21 mouse cellular contexts compared by ENCODE assay signal in genomic region chr1:57857799-57858198, GRCm38 (mm10).
A peak's percentile ranks its signal among the peaks of the same experiment; 100 is the strongest.
DNase-seq lines count a peak whose midpoint lies in the region; ATAC-seq lines count a peak whose summit lies in the region.
"Had no signal": no experiment of that assay in that cellular context is flagged by ENCODE, and none has a peak within 500 bp of the region (broad histone marks: within the 10 kb centered on the region; RNA-seq: fewer than 3 reads in every experiment).

No protein-coding gene starts in this region.

- peak; percentile 55; the same call in 1 of the 2 replicates for ATAC-seq in hindbrain, embryonic 15.5 days (ENCODE audit: low FRiP score, low read depth)
- ATAC-seq in hindbrain, embryonic 14.5 days (ENCODE audit: low FRiP score), result no peak
- ATAC-seq in midbrain, embryonic 16.5 days, result no peak
- ATAC-seq: forebrain, embryonic 14.5 days had no signal

- H3K9ac ChIP-seq in hindbrain, embryonic 15.5 days, result no peak overlapping the region
- H3K9ac ChIP-seq in hindbrain, embryonic 14.5 days, result no peak overlapping the region
- H3K9ac ChIP-seq in midbrain, embryonic 16.5 days (ENCODE audit: low read depth, low read length), result no peak overlapping the region
- H3K9ac ChIP-seq: embryonic facial prominence, embryonic 15.5 days; heart, embryonic 15.5 days had no signal

- no peaks in the 10 kb centered on the region for H3K27me3 ChIP-seq in hindbrain, embryonic 15.5 days
- H3K27me3 ChIP-seq in hindbrain, embryonic 14.5 days (ENCODE audit: control insufficient read depth, insufficient read depth, low read length), result no peaks in the 10 kb centered on the region
- no peaks in the 10 kb centered on the region for H3K27me3 ChIP-seq in midbrain, embryonic 10.5 days (ENCODE audit: low read depth, poor library complexity, severe bottlenecking)
- no peaks in the 10 kb centered on the region for H3K27me3 ChIP-seq in midbrain, embryonic 16.5 days (ENCODE audit: control insufficient read depth, insufficient read depth, low read depth, low read length)
- H3K27me3 ChIP-seq: embryonic facial prominence, embryonic 15.5 days; heart, embryonic 15.5 days had no signal

- no peak overlapping the region for H3K4me3 ChIP-seq in hindbrain, embryonic 15.5 days
- no peak overlapping the region for H3K4me3 ChIP-seq in hindbrain, embryonic 14.5 days (replicated peaks; ENCODE audit: low read length)
- no peak overlapping the region for H3K4me3 ChIP-seq in midbrain, embryonic 10.5 days
- H3K4me3 ChIP-seq in midbrain, embryonic 16.5 days (ENCODE audit: low read depth, low read length), result no peak overlapping the region
- H3K4me3 ChIP-seq: embryonic facial prominence, embryonic 15.5 days; erythroblast, embryonic 14.5 days; forebrain, embryonic 10.5 days; heart, adult 2 months; heart, embryonic 15.5 days; hindbrain, embryonic 10.5 days had no signal

- peaks cover 13% of the 10 kb centered on the region; the same call in 1 of the 2 replicates for H3K4me1 ChIP-seq in hindbrain, embryonic 15.5 days (replicated peaks)
- peaks cover 20% of the 10 kb centered on the region for H3K4me1 ChIP-seq in hindbrain, embryonic 14.5 days (replicated peaks; ENCODE audit: control insufficient read depth, insufficient read depth, low read length)
- peaks cover 41% of the 10 kb centered on the region for H3K4me1 ChIP-seq in midbrain, embryonic 10.5 days
- peaks cover 13% of the 10 kb centered on the region for H3K4me1 ChIP-seq in midbrain, embryonic 16.5 days (ENCODE audit: control insufficient read depth, insufficient read depth, low read length)

- no peak overlapping the region for H3K27ac ChIP-seq in hindbrain, embryonic 15.5 days (replicated peaks)
- H3K27ac ChIP-seq in hindbrain, embryonic 14.5 days, result no peak overlapping the region
- peak overlapping the region; percentile 61; the same call in 1 of the 2 replicates for H3K27ac ChIP-seq in midbrain, embryonic 10.5 days (replicated peaks)
- H3K27ac ChIP-seq in midbrain, embryonic 16.5 days (ENCODE audit: low read length), result no peak overlapping the region
- H3K27ac ChIP-seq: embryonic facial prominence, embryonic 15.5 days; forebrain, embryonic 10.5 days; heart, adult 2 months; heart, embryonic 15.5 days; hindbrain, embryonic 10.5 days had no signal

- no peak overlapping the region for H3K4me2 ChIP-seq in hindbrain, embryonic 15.5 days
- no peak overlapping the region for H3K4me2 ChIP-seq in hindbrain, embryonic 14.5 days (replicated peaks)
- H3K4me2 ChIP-seq in midbrain, embryonic 16.5 days (ENCODE audit: low read length), result no peak overlapping the region
- H3K4me2 ChIP-seq: embryonic facial prominence, embryonic 15.5 days; heart, embryonic 11.5 days; heart, embryonic 15.5 days had no signal

- DNase-seq in hindbrain, embryonic 14.5 days (ENCODE audit: low spot score), result no peak
- no peak for DNase-seq in midbrain, embryonic 10.5 days (ENCODE audit: low spot score)
- DNase-seq in retina, postnatal 1 day, result peak; percentile 19
- no peak for DNase-seq in retina, embryonic 14.5 days (ENCODE audit: low spot score)
- DNase-seq in spleen, adult 18-20 months, result no peak
- DNase-seq: adrenal gland, postnatal 10 days; cerebellum, adult 11 months; cerebellum, adult 8-10 months; cerebellum, postnatal 14 days; embryo, embryonic 11 days; heart, adult 2 months; heart, postnatal 14 days had no signal

- peaks cover 6% of the 10 kb centered on the region; the same call in 1 of the 2 replicates for H3K36me3 ChIP-seq in hindbrain, embryonic 15.5 days
- no peaks in the 10 kb centered on the region; the same call in 1 of the 2 replicates for H3K36me3 ChIP-seq in hindbrain, embryonic 14.5 days (replicated peaks; ENCODE audit: control insufficient read depth, insufficient read depth)
- H3K36me3 ChIP-seq in midbrain, embryonic 10.5 days, result no peaks in the 10 kb centered on the region
- no peaks in the 10 kb centered on the region for H3K36me3 ChIP-seq in midbrain, embryonic 16.5 days (ENCODE audit: control insufficient read depth, insufficient read depth, low read length)
- H3K36me3 ChIP-seq: forebrain, embryonic 10.5 days; heart, embryonic 15.5 days; hindbrain, embryonic 10.5 days had no signal

- 24% methylated on average over 5 of the region's 5 CpGs for WGBS in hindbrain, embryonic 15.5 days
- WGBS in hindbrain, embryonic 14.5 days, result 36% methylated on average over 5 of the region's 5 CpGs
- WGBS in midbrain, embryonic 10.5 days, result 35% methylated on average over 5 of the region's 5 CpGs
- 26% methylated on average over 5 of the region's 5 CpGs for WGBS in midbrain, embryonic 16.5 days

- no peaks in the 10 kb centered on the region for H3K9me3 ChIP-seq in hindbrain, embryonic 15.5 days
- no peaks in the 10 kb centered on the region for H3K9me3 ChIP-seq in hindbrain, embryonic 14.5 days (ENCODE audit: control insufficient read depth, low read length)
- no peaks in the 10 kb centered on the region for H3K9me3 ChIP-seq in midbrain, embryonic 10.5 days (replicated peaks)
- H3K9me3 ChIP-seq in midbrain, embryonic 16.5 days (replicated peaks; ENCODE audit: control insufficient read depth, low read length, poor library complexity, severe bottlenecking), result no peaks in the 10 kb centered on the region
- H3K9me3 ChIP-seq: embryonic facial prominence, embryonic 15.5 days; forebrain, embryonic 10.5 days; heart, embryonic 15.5 days; hindbrain, embryonic 10.5 days had no signal
